Mouse (Mus musculus) spleen, adult 18-20 months (tissue): Measurements from ENCODE around the gene Dok3.

Source experiments
- DNase-seq, 2 experiments: peaks; one replicate each; pipeline ENCODE4 v3.0.0; 2022; ENCODE audit warnings: mixed read lengths in 2 of 2

Gene Dok3

DNA sequence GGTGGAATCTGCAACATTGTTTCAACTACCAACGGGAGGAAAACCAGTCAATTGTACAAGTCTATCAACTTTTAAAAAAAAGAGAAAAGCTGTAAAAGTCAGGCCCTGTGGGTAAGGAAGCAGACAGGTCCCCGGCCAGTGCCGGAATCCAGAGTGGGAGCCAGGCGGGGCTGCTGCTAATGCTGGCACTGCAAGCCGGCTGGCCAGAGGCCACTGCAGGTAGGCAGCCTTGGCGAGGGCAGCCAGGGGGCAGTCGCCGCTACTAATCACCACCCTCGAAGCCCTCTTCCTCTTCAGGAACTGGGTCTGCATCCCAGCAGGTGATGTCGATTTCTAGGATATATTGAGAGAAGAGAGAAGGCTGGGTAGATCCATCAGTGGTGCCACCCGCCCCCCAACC lies 55.1 kb downstream of the Dok3 start:
- no peak for DNase-seq
